Mouse (Mus musculus) hindbrain, postnatal 0 days (tissue): ENCODE measurements at regions not wholly inside any gene's neighbourhood (a gene's known extent, or its start where the extent isn't known, plus 50 kb on each side); places are given as distances from the start of the nearest gene placed in this dataset.

Source experiments
- ATAC-seq: fragments of 200-750 bp; cut with Nextera tagmentation; 2 replicates; pipeline ENCODE4 v1.8.0; 2017; ENCODE audit warnings: mild to moderate bottlenecking, moderate TSS enrichment, moderate library complexity
- DNase-seq: peaks from one replicate; pipeline ENCODE4 v3.0.0-alpha.2; 2015; ENCODE audit warnings: low spot score
- H3K27ac ChIP-seq: fragments of 300-500 bp; sonication (generic); 2 replicates; pipeline ENCODE4 v1.5.1; 2014; ENCODE audit warnings: mild to moderate bottlenecking
- H3K27me3 ChIP-seq: fragments of 300-500 bp; sonication (generic); 2 replicates; pipeline ENCODE4 v1.6.1; 2014; ENCODE audit warnings: low read length, mixed read lengths; ENCODE audit not compliant: insufficient read depth
- H3K36me3 ChIP-seq: fragments of 300-500 bp; sonication (generic); 2 replicates; pipeline ENCODE4 v1.6.1; 2014; ENCODE audit warnings: low read length, mixed read lengths; ENCODE audit not compliant: insufficient read depth
- H3K4me1 ChIP-seq: fragments of 300-500 bp; sonication (generic); 2 replicates; pipeline ENCODE4 v1.6.1; 2014; ENCODE audit warnings: antibody characterized with exemption, low read length, mixed read lengths; ENCODE audit not compliant: insufficient read depth
- H3K4me2 ChIP-seq: fragments of 300-500 bp; sonication (generic); 2 replicates; pipeline ENCODE4 v1.6.1; 2014; ENCODE audit warnings: low read depth, mild to moderate bottlenecking, low read length, moderate library complexity, mixed read lengths
- H3K4me3 ChIP-seq: fragments of 300-500 bp; sonication (generic); 2 replicates; pipeline ENCODE4 v1.5.1; 2014; ENCODE audit warnings: low read length
- H3K9ac ChIP-seq: fragments of 300-500 bp; sonication (generic); replicated peaks from 2 replicates; pipeline ENCODE4 v1.6.1; 2014; ENCODE audit warnings: mild to moderate bottlenecking, low read length, moderate library complexity, mixed read lengths
- H3K9me3 ChIP-seq: fragments of 300-500 bp; sonication (generic); 2 replicates; pipeline ENCODE4 v1.6.1; 2016; ENCODE audit warnings: low read length, mixed read lengths
- CTCF ChIP-seq: IDR thresholded peaks from 2 replicates; pipeline ENCODE4 v1.5.1; 2016; ENCODE audit warnings: antibody characterized with exemption, control low read depth, low read depth
- WGBS: fragments of 180-500 bp; shearing (Covaris S2); extraction: QIAGEN DNeasy Blood & Tissue Kit; methylation state at CpG from one replicate; pipeline ENCODE4 v1.1.7; 2014; 5-methylcytosine and 5-hydroxymethylcytosine counted together

DNA sequence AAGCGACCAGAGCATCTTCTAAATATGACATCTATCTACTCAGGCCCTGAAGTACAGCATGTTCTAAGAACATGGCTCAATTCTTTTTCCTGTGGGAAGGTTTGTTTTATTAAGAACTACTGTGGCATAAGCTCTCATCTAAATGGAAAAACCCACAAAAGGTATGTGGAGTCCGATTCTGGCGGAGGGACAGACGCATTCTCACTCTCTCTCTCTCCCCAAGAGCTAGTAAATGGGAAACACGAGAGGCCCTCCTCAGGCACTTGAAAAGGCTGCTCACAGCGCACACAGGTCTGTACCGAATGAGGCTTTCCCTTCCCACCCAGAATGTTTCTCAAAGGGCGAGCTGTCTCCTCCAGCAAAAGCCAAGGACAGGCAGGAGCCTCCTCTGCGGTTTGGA lies 112.1 kb upstream of the Klf14 start:
- TF ChIP-seq CTCF, result no peak
- no peaks in the 10 kb centered on the region for H3K36me3 ChIP-seq
- H3K4me2 ChIP-seq, result no peak overlapping the region
- no peak overlapping the region for H3K4me3 ChIP-seq
- no peaks in the 10 kb centered on the region for H3K27me3 ChIP-seq
- no peak overlapping the region for H3K9ac ChIP-seq
- ATAC-seq (no peak), DNase-seq (no peak)
- 75% methylated on average over 9 of the region's 9 CpGs for WGBS
- H3K27ac ChIP-seq, result no peak overlapping the region
- no peaks in the 10 kb centered on the region for H3K9me3 ChIP-seq
- no peaks in the 10 kb centered on the region for H3K4me1 ChIP-seq

GRCm38 (mm10) chr6:31072072-31072471 lies 113.2 kb upstream of the Klf14 start:
- no peak for TF ChIP-seq CTCF

DNA sequence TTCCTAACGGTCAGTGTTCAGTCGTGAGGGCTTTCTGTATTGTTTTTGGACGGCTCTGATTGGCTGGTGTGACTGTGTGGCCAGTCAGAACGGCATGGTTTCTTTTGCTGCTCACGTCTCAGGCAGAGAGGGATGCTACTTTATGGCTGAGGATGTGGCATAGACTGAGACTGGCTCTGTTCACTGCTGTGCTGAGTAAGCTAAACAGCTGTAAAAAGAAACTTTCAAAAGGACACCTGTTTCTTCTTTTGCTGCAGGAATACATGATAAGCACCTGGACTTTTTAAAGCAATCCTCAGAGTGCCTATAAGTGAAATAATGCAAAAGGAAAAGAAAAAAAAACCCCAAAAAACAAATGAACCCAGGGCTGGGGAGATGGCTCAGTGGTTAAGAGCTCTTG lies 113.7 kb upstream of the Klf14 start:
- no peak for TF ChIP-seq CTCF
- Histone ChIP-seq H3K27me3 (no peaks in the 10 kb centered on the region), H3K36me3 (no peaks in the 10 kb centered on the region), H3K4me2 (no peak overlapping the region), H3K9ac (no peak overlapping the region), H3K4me1 (no peaks in the 10 kb centered on the region), H3K27ac (no peak overlapping the region), H3K9me3 (no peaks in the 10 kb centered on the region), H3K4me3 (no peak overlapping the region)
- ATAC-seq (no peak), DNase-seq (no peak)
- 36% methylated on average over 5 of the region's 5 CpGs for WGBS

More at GRCm38 (mm10) chr6:31072072-31072471, 113.2 kb upstream of the Klf14 start:
- Histone ChIP-seq H3K4me2 (no peak overlapping the region), H3K27ac (no peak overlapping the region), H3K9ac (no peak overlapping the region), H3K9me3 (no peaks in the 10 kb centered on the region), H3K4me1 (no peaks in the 10 kb centered on the region), H3K27me3 (no peaks in the 10 kb centered on the region), H3K36me3 (no peaks in the 10 kb centered on the region), H3K4me3 (no peak overlapping the region)
- DNase-seq (no peak), ATAC-seq (no peak)
- 87% methylated on average over 7 of the region's 7 CpGs for WGBS

- Histone ChIP-seq H3K27me3 (no peaks in the 10 kb centered on the region; the same call in 1 of the 2 replicates), H3K9me3 (no peaks in the 10 kb centered on the region), H3K4me3 (no peak overlapping the region), H3K4me2 (no peak overlapping the region), H3K4me1 (no peaks in the 10 kb centered on the region), H3K9ac (no peak overlapping the region), H3K27ac (no peak overlapping the region), H3K36me3 (no peaks in the 10 kb centered on the region)
- DNase-seq (no peak), ATAC-seq (no peak)
- 90% methylated on average over 8 of the region's 8 CpGs for WGBS
- TF ChIP-seq CTCF, result no peak
These were observed 114.5 kb upstream of the Klf14 start for GRCm38 (mm10) chr6:31073338-31073737.

DNA sequence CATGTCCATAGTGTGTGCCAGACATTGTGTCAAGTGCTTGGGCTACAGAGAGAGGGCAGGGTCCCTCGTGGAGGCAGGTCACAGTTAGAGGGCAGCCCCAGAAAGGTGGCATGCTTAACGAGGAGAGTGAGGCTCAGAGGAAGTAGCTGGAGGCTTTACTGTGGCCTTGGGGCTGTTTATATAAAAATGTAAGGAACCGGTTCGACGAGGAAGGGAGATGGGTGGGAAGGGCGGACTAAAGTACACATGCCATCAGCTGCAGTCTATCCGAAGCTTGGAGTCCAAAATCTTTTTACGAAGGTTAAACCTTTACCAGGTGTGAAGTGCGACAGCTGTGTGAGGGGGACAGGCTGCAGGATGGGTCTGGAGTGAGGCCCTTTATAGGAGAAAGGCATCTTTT lies 115.5 kb upstream of the Klf14 start:
- Histone ChIP-seq H3K9ac (no peak overlapping the region), H3K36me3 (no peaks in the 10 kb centered on the region), H3K4me3 (no peak overlapping the region), H3K27me3 (no peaks in the 10 kb centered on the region; the same call in 1 of the 2 replicates), H3K4me1 (no peaks in the 10 kb centered on the region), H3K4me2 (no peak overlapping the region), H3K9me3 (no peaks in the 10 kb centered on the region), H3K27ac (no peak overlapping the region)
- no peak for DNase-seq
- WGBS, result 72% methylated on average over 9 of the region's 9 CpGs
- no peak for ATAC-seq
- no peak for TF ChIP-seq CTCF

GRCm38 (mm10) chr6:31075209-31075571 lies 116.3 kb upstream of the Klf14 start:
- no peaks in the 10 kb centered on the region; the same call in 1 of the 2 replicates for H3K27me3 ChIP-seq
- no peaks in the 10 kb centered on the region for H3K36me3 ChIP-seq
- H3K9me3 ChIP-seq, result no peaks in the 10 kb centered on the region
- 38% methylated on average over 2 of the region's 2 CpGs for WGBS
- no peak overlapping the region for H3K27ac ChIP-seq
- no peak overlapping the region for H3K4me2 ChIP-seq
- ATAC-seq (no peak), DNase-seq (no peak)
- no peaks in the 10 kb centered on the region for H3K4me1 ChIP-seq
- TF ChIP-seq CTCF, result no peak
- H3K9ac ChIP-seq, result no peak overlapping the region
- no peak overlapping the region for H3K4me3 ChIP-seq

GRCm38 (mm10) chr6:31075572-31076477 lies 116.9 kb upstream of the Klf14 start:
- Histone ChIP-seq H3K4me1 (no peaks in the 10 kb centered on the region), H3K36me3 (no peaks in the 10 kb centered on the region), H3K4me3 (no peak overlapping the region), H3K4me2 (no peak overlapping the region), H3K27ac (no peak overlapping the region), H3K9me3 (no peaks in the 10 kb centered on the region), H3K27me3 (no peaks in the 10 kb centered on the region; the same call in 1 of the 2 replicates), H3K9ac (no peak overlapping the region)
- WGBS, result 17% methylated on average over 13 of the region's 13 CpGs
- peak; percentile 88 for ATAC-seq
- peak; percentile 94 for DNase-seq
- TF ChIP-seq CTCF, result peak; percentile 98
